Mouse (Mus musculus) lung, postnatal 36 days (tissue): Measurements from ENCODE around the gene Dtd2.

Source experiments
- DNase-seq: peaks from one replicate; pipeline ENCODE4 v3.0.0; 2022; ENCODE audit warnings: mixed read lengths

Gene Dtd2

GRCm38 (mm10) chr12:52005877-52006632 lies at the start of gene Dtd2:
Dtd2 (minus strand) TSS chr12:52006501.
- peak; percentile 90 for DNase-seq

- DNase-seq, result peak; percentile 9
Measured at GRCm38 (mm10) chr12:52049324-52049723, 43.0 kb upstream of the Dtd2 start.

DNA sequence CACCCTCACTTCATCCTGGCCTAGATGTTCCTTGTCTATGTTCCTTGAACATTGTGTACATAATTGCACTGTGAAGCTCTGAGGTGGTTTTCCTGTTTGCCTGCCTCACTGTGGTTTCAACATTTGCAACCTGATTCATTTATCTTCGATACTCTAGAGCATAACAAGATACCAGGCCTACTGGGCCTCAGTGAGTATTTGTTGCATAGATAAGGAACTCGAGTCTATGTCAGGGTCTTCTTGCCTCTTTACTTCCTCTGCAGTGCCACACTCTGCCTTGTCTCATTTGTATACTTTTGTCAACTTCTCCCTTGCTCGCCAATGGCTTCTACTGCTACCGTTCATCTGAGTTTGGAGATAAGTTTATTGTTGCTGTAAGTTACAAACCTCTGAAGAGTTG lies 40.1 kb upstream of the Dtd2 start:
- no peak for DNase-seq

DNA sequence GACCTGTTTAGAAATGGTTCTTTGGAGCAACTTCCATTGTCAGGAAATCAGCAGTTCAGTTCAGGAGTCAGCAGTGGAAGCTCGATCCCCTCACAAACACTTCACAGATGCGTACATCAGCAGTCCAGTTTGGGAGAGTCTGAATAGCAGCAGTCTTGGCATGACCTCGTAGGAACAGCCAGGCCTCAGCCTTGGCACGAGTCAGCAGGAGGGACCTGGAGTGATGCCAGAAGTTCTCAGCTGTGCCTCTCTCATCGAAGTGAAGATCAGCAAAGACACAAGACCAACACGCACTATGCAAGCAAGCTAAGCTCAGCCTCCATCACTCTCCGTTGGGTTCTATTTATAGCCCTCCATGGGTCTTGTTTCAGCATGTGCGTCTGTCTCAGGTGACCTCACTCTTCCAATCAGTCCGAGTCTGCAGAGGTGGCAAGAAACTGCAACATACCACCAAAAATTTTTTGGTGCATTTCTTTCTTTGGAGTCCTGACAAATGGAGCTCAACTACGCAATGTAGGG lies 36.6 kb upstream of the Dtd2 start:
- DNase-seq, result no peak

GRCm38 (mm10) chr12:52038352-52038751 lies 32.1 kb upstream of the Dtd2 start:
- no peak for DNase-seq

- DNase-seq, result no peak
Measured at GRCm38 (mm10) chr12:52034956-52035355, 28.7 kb upstream of the Dtd2 start.

DNA sequence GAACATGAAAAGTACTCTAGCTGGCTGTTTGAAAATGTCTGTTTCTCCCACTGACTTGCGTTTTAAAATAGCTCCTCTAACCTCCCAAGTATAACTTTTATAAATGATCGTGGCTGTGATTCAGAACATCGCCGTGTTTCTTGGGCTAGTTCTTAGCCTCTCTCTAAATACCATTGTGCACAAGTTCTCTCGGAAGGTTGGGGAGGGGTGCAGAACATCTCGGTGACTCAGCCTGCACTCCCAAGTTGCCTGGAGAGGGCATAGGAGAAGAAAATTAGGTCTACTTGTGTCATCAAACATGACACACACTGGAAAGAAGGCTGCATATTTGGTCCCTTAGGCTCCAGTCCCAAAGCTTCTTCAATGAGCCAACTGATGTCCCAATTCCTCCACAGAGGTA lies 26.0 kb upstream of the Dtd2 start:
- no peak for DNase-seq

- no peak for DNase-seq
Measured at GRCm38 (mm10) chr12:52027963-52028362, 21.7 kb upstream of the Dtd2 start, which contains the start of gene Gpr33. Gpr33 (minus strand) TSS chr12:52028063.

DNA sequence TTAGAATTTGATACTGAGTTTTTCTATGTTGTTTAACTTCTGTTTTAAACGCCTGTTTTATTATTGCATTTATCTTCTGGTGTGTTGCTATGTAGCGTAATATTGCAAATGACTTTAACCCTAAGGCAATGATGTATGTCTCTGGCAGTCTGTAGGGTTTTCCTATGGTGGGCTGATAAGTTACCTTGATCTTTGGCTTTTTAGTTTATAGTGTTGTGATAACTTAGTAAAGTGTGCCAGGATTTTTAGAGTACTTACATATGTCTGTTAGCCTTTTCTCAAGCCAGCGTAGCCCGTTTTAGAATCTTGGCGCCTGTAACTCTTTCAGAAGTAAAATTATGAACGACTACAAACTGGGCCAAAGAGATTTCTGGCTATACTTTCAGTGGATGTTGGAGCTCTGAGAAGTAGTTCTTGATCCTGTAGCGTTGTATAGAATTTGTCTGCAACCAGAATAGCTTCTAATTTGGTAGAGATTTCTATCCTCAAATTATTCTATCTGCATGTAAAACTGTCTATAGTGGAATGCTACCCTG lies 8.3 kb upstream of the Dtd2 start:
- no peak for DNase-seq

DNA sequence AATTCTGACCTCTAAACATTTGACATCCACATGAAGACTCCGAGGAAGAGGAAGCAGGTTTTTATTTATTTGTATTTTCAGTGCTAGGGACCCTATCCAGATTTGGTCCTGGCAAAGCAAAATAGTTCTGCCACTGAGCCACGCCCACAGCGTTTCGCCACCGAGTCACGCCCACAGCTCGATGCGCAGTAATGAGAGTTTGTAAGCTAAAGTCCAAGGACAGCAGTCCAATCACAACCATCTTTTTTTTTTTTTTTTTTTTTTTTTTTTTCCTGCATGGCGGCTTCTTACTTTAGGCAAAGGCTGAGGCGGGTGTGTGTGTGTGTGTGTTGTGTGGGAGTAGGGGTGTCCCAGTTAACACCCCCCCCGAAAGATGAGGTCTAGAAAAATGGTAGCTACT lies 7.7 kb upstream of the Dtd2 start:
- DNase-seq, result peak; percentile 46

GRCm38 (mm10) chr12:52013274-52013673 lies 7.0 kb upstream of the Dtd2 start:
- DNase-seq, result no peak

- no peak for DNase-seq
Measured at GRCm38 (mm10) chr12:52012159-52012558, 5.9 kb upstream of the Dtd2 start.

GRCm38 (mm10) chr12:52010630-52010961 lies 4.3 kb upstream of the Dtd2 start:
- DNase-seq, result peak; percentile 47

GRCm38 (mm10) chr12:52009928-52010629 lies 3.8 kb upstream of the Dtd2 start:
- DNase-seq, result no peak

GRCm38 (mm10) chr12:52006633-52006994 lies 313 bp upstream of the Dtd2 start:
- no peak for DNase-seq

GRCm38 (mm10) chr12:52002746-52003145 lies 3.6 kb downstream of the Dtd2 start:
- no peak for DNase-seq

- peak; percentile 93 for DNase-seq
Measured at GRCm38 (mm10) chr12:52001544-52001943, 4.8 kb downstream of the Dtd2 start.

DNA sequence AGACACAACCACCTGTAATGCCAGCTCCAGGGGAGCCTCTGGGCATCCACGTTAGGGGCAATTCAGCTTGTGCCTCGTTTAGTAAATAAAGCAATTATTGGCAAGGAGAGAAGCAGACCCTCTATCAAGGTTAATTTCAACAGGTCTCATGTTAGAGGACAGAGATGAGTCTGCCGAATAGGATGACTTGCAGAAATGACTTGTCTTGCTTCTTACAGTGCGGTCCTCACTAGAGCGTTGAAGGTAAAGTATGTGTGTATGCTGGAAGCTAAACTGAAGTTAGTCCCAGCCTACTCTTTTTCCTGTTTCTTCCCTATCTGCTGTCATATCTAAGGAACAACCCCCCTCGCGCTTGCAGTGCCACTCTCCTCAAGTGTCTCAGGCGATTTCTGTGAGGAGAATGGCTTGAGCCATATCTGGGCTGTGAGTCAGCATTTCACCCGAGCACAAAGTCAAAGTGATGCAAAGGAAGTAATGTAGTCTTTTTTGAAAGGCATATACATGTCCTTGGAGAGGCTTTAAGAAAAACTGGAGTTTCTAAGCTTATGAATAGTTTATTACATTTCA lies 7.9 kb downstream of the Dtd2 start:
- no peak for DNase-seq

DNA sequence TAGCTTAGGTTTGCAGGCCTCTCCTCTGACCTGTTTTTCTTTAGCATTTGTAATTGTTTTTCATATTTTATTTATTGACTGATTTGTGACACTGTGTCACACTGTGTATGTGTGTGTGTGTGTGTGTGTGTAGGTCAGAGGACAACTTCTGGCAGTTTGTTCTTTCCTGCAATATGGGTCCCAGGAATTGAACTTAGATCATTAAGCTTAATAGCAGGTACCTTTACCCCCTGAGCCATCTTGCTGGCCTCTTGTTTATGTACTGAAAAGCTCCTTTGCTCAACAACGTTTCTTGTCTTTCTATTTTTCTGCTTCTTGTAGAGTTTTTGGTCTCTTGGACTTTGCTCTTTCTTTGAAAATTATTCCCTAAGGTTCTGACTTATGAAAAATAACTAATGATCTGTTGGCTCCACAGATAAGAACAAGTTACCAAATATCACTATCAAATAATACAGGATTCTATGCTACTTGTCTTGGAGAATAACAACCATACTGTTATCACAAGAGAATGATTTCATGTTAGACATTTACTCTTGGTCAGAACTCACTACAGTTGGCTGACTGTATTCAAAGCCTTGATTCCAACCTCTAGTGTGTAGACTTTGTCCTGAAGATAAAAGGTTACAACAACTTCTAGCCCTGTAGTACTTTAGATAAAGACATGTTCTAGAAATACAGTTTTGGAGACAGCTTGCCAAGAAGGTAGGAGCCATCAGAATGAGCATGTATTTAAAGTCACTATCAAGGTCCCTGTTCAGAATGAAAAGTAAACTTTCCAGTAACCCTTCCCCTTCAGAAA lies 10.4 kb downstream of the Dtd2 start:
- DNase-seq, result no peak

DNA sequence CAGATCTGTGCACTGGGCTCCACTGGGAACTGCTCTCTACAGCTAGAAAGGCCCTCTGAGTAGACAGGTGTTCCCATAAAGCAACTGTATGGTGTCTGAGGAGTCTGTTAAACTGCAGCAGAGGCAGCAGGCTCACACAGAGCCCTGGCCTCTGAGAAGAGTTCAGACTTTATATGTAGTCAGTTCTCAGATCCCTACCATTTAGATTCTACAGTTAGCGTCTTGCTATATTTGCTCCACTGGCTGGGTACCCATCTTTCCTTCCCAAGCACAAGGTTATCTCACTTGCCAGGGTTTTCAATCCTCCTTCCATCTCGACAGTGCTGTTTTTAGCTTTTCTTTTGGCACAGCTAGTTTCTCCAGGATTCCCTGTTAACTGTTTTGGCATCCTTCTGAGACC lies 15.7 kb downstream of the Dtd2 start:
- DNase-seq, result no peak

DNA sequence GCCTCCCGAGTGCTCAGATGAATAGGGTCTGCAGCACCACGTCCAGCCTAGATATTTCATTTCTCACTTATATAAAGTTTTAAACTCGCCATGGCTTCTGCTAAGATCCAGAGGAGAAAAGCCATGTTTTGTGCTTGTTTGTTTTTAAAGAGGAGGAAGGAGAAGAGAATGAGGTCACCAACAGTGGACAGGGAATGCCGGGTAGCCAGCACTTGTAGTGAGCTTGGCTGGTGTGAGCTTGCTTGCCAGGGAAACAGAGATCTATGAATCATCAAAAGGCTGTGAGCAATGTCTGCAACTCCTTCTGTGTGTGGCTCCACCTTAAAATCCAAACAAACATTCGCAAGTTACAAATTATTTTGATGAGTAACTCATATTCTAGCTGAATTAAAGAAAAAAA lies 17.8 kb downstream of the Dtd2 start:
- no peak for DNase-seq

GRCm38 (mm10) chr12:51985826-51986225 lies 20.5 kb downstream of the Dtd2 start:
- no peak for DNase-seq
